Mouse (Mus musculus): ENCODE measurements around the gene Gm37240.

Gm37240 gene

DNA sequence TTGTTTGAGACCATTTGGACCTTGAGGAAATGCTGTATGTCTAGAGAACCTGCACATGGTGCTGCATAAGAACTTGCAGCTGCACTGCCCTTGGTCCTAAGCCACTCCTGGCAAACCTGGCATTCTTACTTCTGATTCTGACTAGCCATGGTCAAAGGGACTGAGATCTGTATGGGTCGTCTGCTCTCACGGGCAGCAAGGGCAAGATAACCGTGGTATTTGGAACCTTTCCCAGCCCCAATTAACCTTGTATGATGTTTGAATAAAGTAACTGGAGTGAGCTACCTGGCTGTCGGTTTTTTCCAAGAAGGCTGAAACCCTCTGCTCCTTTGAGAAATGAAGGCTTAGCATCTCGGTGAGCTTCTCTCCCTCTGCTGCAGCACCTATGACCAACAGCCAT is 8.4 kb downstream of the Gm37240 start:
- DNase-seq (ENCODE audit: low spot score in 2 of 2), result no peak

GRCm38 (mm10) chr3:85863996-85864395 is 23.3 kb downstream of the Gm37240 start:
- DNase-seq (ENCODE audit: low spot score in 2 of 2), result no peak

GRCm38 (mm10) chr3:85862886-85863285 is 24.4 kb downstream of the Gm37240 start:
- DNase-seq (ENCODE audit: low spot score in 2 of 2), result no peak

GRCm38 (mm10) chr3:85860996-85861395 is 26.3 kb downstream of the Gm37240 start:
- DNase-seq (ENCODE audit: low spot score in 2 of 2), result no peak

DNA sequence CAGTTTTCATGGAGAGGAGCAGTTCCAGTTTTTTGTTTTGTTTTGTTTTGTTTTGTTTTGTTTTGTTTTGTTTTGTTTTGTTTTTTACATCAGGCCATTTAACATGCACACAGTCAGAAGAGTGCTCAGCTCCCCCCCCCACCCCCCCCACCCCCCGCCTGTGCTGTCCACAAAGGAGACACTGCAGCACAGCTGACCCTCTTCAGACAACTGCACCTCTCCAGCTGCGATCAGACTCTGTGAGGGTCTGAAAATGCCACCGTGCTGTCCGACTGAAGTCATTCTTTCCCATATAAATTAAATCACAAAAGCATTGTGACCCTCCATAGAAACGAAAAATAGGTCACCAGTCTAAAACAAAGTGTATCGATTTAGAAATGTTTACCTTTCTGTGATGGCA is 28.0 kb downstream of the Gm37240 start:
- DNase-seq (ENCODE audit: low spot score in 2 of 2), result no peak

DNA sequence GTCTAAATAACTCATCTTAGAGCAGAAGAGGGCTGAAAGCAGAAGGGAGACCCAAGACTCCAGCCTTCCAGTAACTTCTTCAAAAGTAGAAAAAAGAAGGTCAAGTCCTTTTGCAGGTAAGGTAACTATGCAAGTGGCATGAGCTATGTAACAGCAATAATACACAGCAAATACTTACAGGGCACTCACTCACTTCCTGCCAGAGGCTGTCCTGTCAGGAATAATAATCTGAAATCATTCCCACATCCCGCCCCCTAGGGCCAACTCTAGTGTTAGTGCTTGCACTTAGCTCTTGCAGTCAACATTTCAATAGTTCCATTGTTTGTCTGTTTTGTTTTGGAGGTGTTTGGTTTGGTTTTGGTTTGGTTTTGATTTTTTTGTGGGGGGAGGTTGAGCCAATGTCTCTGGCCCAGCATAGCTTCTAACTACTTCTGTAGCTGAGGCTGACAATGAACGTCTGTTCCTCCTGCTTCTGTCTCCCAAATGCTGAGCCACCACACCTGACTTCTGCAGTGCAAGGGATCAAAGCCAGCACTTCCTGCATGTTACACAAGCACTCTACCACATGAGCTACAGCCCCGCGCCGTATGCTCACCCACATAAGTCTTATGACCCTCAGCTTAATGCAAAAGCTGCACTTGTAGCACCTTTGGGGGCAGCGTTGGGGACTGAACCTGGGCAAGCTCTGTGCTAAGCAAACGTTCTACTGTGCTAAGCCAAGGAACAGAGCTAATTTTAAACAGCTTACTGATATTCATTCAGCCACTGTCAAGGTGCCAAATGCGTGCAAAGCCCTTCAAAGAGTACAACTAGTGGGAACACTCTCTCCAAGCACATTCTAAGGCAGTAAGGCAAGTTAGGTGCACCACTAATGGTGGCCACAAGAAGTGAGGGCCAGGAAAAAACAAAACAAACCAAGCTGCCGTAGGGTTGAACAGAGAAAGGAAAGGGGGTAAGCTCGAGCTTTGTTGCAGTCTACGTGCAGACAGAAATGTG is 28.9 kb downstream of the Gm37240 start:
- DNase-seq (ENCODE audit: low spot score in 2 of 2), result no peak

DNA sequence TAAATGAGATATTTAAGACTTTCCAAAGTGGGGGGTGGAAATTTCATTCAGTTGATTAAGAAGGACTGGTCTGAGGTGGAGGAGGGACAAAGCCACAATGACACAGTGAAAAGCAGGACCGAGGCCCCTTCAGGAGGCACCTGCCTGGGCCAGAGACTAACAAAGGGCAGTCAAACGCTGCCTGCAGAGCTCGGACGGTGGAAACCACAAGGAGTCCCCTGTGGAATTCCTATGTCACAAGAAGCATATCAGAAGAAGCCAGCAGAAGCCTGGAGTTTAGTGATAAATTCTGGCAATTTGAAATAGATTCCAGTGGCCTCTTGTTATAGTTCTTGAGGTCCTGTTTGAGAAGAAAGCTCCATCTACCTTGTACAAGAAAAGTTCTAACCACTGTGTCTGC is 30.2 kb downstream of the Gm37240 start:
- DNase-seq (ENCODE audit: low spot score in 2 of 2), result no peak

DNA sequence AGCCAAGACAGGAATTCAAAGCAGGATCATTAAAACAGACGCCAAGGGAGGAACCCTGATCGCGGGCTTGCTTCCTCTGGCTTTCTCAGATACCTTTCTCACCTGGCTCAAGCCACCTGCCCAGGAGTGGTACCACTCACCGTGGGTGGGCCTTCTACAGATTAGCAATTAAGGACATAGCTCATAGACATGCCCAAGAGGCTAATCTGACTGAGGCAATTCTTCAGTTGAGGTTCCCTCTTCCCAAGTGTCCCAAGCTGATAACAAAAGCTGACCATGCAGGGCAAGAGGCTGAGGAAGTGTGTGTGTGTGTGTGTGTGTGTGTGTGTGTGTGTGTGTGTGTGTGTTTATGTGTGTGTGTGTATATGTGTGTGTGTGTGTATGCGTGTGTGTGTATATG is 31.4 kb downstream of the Gm37240 start:
- DNase-seq (ENCODE audit: low spot score in 2 of 2), result no peak

DNA sequence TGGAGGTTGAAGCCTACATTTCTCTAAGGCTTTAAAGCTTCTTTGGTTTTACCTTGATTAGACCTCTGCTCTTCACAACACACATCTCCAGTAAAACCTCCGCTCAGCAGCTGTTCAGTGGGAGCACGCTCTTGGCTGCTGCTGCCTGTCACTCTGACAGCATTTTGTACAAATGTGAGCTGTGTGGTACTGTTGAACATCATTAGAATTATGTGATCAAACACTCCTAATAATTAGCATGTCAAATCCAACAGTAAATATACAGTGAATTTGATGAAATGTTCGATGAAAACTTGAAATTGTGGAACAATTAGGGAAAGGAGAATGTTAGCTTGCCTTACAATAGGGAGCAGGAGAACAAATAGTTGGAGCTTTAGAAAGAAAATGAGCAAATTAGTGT is 32.3 kb downstream of the Gm37240 start:
- no peak for DNase-seq (ENCODE audit: low spot score in 2 of 2)

DNA sequence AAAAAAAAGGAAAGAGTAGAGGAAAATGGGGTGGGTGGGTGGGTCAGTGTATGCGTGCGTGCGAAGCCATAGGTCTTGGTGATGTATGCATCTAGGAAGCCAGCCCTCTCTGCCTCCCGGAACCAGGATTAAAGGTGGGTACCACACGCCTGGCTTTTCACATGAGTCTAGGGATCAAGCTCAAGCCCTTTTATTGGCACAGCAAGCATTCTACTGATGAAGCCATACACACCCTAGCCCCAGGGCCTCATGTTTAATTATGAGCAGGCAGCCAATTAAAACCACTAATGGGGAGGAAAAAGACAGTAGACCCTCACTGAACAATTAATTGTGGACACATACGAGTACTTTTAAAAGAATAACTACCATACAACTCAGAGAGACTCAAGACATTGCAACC is 33.2 kb downstream of the Gm37240 start:
- no peak for DNase-seq (ENCODE audit: low spot score in 2 of 2)

DNA sequence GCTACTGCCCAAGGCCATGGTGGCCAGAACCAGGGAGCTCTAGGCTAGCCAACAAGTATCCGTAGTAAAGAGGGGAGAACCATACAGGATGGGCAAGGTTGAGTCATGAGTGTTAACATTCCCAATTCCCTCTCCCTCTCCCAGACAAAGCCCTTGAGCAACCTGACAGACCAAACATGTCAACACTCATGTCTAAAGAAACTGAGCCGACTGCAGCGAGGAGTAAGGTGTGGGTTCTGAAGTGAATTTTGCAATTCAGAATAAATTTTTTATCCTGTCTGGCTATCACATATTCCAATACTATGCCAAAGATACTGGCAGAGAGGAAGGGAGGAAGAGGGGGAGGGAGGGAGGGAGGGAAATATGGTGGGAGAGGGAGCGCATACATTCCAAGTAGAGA is 33.6 kb downstream of the Gm37240 start:
- DNase-seq (ENCODE audit: low spot score in 2 of 2), result no peak

GRCm38 (mm10) chr3:85850079-85850478 is 37.2 kb downstream of the Gm37240 start:
- no peak for DNase-seq (ENCODE audit: low spot score in 2 of 2)

GRCm38 (mm10) chr3:85846316-85846715 is 41.0 kb downstream of the Gm37240 start:
- DNase-seq (ENCODE audit: low spot score in 2 of 2), result no peak

- DNase-seq (ENCODE audit: low spot score in 2 of 2), result no peak
Measured at GRCm38 (mm10) chr3:85845341-85845740, 42.0 kb downstream of the Gm37240 start.

DNA sequence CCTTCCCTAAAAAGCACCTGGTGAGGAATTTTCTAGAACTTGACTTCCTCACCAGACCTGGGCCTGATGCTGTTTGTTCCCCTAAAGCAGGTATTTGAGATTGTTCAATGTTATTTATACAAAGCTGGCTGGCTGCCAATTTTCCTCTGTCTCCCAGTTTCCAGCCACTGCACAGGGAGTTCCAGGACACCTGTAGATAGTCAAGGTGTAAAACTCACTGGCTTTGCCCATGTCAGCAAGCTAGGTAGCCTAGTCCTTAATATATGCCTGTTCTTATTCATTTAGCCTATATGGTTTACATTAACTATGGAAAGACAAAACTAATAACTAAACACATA is 44.5 kb downstream of the Gm37240 start:
- DNase-seq (ENCODE audit: low spot score in 2 of 2), result no peak

DNA sequence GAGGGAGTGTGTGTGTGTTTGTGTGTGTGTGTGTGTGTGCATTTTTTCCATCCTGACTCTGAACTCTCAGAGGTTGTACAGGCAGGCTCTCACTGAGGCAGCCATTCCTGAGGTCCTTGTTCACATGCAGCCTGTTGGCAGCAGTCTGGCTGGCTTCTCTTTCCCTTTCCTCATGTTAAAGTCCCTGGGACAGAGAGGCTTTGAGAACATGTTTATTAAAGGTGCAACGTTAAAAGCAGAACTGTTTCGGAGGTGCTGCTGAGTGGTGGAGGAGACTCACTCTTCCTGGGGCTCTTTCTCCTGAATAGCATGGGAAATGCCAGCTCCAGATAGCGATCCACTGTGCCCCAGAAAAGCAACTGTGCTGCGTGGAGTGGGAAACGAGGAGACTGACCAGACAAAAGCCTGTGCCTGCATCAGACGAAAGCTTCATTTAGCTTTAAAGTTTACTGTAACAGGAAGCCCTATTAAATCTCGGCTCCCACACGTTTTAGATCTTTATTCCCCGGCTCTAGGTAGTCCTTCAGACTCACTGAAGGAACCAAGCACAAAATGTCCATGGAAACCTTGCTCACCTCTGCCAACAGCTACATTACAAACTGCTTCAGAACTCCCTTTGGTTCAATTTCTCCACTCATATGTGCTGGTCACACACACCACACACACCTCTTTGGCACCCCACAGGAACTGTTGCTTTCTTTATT is 45.0 kb downstream of the Gm37240 start:
- no peak for DNase-seq (ENCODE audit: low spot score in 2 of 2)

DNA sequence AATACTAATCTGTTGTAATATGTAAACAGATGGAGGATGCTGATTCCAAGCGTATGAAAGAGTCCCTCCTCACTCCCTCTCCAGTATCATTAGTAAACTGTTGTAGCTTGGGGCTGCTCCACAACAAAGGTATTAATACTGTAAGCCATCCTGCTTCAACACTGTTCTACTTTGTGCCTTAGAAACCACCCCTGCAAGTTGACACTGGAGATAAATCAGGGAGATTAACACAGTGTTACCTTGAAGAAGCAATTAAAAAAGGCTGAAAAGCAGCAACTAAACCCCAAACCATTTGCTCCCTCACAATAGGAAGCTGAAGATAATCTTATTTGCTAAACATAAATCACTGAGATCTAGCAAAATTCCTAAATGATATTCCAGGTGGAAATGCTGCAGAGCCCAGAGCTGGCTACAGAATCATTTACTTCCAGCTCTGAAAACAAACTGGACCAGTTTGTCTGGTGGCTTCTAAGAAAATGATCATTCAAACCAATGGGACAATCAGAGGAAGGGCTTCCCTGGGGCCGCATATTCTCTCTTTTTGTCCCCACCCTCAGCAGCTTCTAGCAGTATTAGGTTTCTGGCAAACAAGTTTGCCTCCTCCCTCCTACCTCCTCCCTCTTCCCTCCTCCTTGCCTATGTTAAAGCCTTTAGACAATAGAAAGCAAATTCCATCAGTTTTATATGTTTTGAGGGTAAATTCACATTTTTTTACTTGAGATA is 45.7 kb downstream of the Gm37240 start:
- no peak for DNase-seq (ENCODE audit: low spot score in 2 of 2)

DNA sequence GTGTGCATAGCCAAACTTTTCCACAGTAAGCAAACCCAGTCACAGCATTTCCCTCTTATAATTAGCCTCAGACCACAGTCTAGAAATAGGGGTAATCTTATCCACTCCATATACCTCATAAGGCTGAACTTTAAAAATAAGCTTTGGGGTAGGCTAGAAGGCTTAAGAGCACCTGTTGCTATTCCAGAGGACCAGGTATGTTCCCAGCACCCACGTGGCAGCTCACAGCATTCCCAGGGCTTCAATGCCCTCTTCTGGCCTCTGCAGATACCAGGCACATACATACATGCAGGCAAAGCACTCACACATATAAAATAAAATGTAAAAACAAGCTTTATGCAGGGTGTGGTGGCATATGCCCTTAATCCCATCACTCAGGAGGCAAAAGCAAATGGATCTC is 53.7 kb downstream of the Gm37240 start:
- no peak for DNase-seq (ENCODE audit: low spot score in 2 of 2)

DNA sequence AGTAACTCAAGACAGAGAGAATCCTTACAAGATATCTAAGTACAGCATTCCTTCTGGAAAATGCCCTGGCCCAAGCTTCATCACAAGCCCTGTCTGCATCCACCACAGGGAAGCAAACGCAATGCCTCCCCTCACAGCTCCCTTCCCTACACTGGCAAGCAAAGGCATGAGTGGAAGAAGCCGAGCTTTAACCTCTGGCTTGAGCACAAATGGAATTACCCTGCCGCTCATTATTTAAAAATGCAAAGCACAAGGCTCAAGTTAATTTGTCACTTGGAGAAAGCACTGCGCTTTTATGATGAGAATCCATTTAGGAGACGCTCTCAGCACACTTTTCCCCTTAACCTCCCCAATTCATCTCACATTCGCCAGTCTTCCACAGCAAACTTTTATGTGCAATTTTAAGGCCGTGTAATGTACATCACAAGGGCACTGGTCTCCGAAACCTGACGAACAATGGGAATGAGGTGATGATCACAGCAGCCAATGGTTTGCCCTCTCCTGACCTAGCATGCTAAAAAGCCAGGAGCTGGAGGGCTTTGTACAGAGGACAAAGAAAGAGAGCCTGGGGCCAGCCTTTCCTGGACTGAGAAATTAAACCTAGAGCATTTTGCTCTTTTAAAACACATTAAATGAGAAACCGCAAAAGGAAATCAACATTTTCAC is 54.7 kb downstream of the Gm37240 start:
- DNase-seq (ENCODE audit: low spot score in 2 of 2), result no peak

- no peak for DNase-seq (ENCODE audit: low spot score in 2 of 2)
Measured at GRCm38 (mm10) chr3:85831785-85832184, 55.5 kb downstream of the Gm37240 start.

DNA sequence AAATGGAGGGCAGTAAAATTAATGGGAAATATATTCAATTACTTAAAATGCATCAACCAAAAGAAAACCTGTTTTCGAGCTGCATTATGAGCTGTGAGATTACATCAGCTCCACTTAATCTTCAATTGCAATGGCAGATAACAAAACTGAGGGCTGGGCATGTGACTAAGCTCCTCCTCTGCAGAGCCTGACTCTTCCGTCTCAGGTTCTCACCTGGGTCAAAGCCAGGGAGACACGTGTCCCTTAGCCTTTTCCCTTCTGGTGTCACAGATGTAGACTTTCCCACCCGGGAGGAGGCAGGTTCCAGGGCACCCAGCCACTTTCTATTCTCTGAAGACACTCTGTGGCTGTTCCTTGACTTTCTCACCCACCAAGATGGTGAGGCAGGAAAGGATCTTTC is 58.3 kb downstream of the Gm37240 start:
- DNase-seq (ENCODE audit: low spot score in 2 of 2), result no peak

DNA sequence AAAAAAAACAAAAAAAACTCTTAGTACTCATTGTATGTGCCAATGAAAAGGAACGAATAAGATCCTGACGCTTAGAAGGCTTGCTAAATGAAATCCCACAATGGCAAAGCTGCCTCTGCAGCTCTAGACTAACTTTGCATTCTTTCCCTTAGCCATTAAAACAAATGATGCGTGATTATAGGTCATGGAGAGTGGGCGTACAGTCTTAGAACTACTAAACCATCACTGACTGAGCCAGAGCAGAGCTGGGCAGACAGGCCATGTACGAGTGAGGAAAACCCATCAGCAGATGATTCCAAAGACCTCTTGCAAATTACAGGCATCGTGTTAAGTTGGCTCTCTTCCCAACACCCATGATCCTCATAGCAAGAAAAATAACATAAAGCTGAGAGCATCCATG is 59.5 kb downstream of the Gm37240 start:
- no peak for DNase-seq (ENCODE audit: low spot score in 2 of 2)

Measured in spleen, postnatal 36 days (tissue).